Mouse (Mus musculus): Measurements from ENCODE around the gene Lmtk2. TPM values are rescaled to one million over a fixed set of nuclear protein-coding genes. Genes with fewer than 3 reads are reported as not detected.
A peak's percentile ranks its signal among the peaks of the same experiment; 100 is the strongest.

Gene Lmtk2
- polyA plus RNA-seq, 1 experiment from 2014 or later = 10.6 TPM

DNA sequence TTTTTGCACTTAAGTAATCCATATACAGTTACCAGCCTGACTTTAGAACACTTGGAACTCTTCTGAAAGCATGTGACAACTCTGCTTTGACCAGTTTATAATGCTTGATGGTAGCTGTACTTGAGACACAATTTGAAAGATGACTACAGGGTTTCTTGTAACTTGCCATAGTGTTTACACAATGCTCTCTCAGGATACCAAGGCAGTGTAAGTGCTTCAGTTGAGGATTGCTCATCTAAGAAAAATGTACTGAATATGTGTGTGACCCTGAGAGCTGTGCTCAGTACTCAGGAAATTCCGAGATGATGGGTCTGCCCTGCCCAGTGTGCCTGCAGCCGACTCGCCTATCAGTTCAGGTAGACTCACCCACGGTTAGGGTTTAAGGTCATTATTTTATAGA is 51.0 kb downstream of the Lmtk2 start:
- H3K4me3 ChIP-seq (replicated peaks; ENCODE audit: low read depth, low read length) = no peak overlapping the region
- no peak overlapping the region for H3K9ac ChIP-seq (replicated peaks; ENCODE audit: low read length)
- H3K4me2 ChIP-seq (ENCODE audit: low read length) = no peak overlapping the region
- DNase-seq = no peak
- H3K36me3 ChIP-seq (ENCODE audit: control insufficient read depth, insufficient read depth, low read length) = peaks cover 47% of the 10 kb centered on the region
- H3K4me1 ChIP-seq (ENCODE audit: control insufficient read depth, insufficient read depth, low read length) = no peaks in the 10 kb centered on the region
- H3K9me3 ChIP-seq (ENCODE audit: control insufficient read depth, low read length) = no peaks in the 10 kb centered on the region
- H3K27me3 ChIP-seq (ENCODE audit: control insufficient read depth, insufficient read depth, low read length) = no peaks in the 10 kb centered on the region
- no peak for ATAC-seq (ENCODE audit: low FRiP score, low TSS enrichment)
- H3K27ac ChIP-seq (replicated peaks; ENCODE audit: low read depth, low read length) = no peak overlapping the region
- 95% methylated on average over 4 of the region's 4 CpGs for WGBS

DNA sequence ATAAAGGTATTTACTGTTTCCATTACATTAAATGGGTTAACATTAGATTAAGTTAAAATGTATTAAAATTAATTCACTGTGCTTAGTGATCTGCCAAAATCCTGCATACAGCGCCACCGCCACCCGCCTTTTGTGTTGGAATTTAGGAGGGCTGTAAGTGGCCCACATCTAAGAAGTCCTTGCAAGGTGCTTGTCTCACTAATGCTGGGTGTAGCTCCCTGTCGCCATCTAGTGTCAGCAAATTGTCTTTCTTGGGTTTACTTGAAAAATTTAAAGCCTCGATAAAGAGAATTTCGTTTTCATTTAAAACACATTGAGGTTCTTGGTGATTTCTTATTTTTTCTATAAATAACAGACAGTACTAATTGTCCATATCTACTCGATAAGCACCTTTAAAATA is 54.3 kb downstream of the Lmtk2 start:
- Histone ChIP-seq H3K4me3 (replicated peaks; ENCODE audit: low read depth, low read length) (no peak overlapping the region), H3K27ac (replicated peaks; ENCODE audit: low read depth, low read length) (no peak overlapping the region), H3K9ac (replicated peaks; ENCODE audit: low read length) (no peak overlapping the region), H3K4me2 (ENCODE audit: low read length) (no peak overlapping the region), H3K27me3 (ENCODE audit: control insufficient read depth, insufficient read depth, low read length) (no peaks in the 10 kb centered on the region), H3K9me3 (ENCODE audit: control insufficient read depth, low read length) (no peaks in the 10 kb centered on the region), H3K4me1 (ENCODE audit: control insufficient read depth, insufficient read depth, low read length) (no peaks in the 10 kb centered on the region), H3K36me3 (ENCODE audit: control insufficient read depth, insufficient read depth, low read length) (peaks cover 55% of the 10 kb centered on the region)
- DNase-seq (peak; percentile 88), ATAC-seq (ENCODE audit: low FRiP score, low TSS enrichment) (no peak)
- WGBS = 32% methylated on average over 7 of the region's 7 CpGs

DNA sequence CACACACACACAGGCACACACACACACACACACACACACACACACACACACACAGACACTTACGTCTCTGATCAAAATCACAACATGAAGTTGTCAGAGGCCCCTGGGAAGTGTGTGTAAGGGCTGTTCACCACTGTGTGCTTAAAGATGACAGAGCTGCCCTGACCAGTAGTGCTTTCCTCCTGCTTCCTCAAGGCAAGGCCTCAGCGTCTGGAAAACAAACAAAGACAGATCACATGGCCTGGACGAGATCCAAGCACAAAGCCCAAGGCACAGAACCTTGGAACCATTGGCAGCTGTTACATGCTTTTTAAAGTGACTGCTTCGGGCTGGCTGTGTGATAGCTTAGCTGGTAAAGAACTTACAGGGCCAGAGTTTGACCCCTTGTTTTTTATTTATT is 58.4 kb downstream of the Lmtk2 start:
- Histone ChIP-seq H3K4me1 (ENCODE audit: control insufficient read depth, insufficient read depth, low read length) (no peaks in the 10 kb centered on the region), H3K4me3 (replicated peaks; ENCODE audit: low read depth, low read length) (no peak overlapping the region), H3K4me2 (ENCODE audit: low read length) (no peak overlapping the region), H3K36me3 (ENCODE audit: control insufficient read depth, insufficient read depth, low read length) (peaks cover 31% of the 10 kb centered on the region), H3K27ac (replicated peaks; ENCODE audit: low read depth, low read length) (peak overlapping the region; percentile 64), H3K27me3 (ENCODE audit: control insufficient read depth, insufficient read depth, low read length) (no peaks in the 10 kb centered on the region), H3K9ac (replicated peaks; ENCODE audit: low read length) (no peak overlapping the region), H3K9me3 (ENCODE audit: control insufficient read depth, low read length) (no peaks in the 10 kb centered on the region)
- peak; percentile 58; the same call in 1 of the 2 replicates for ATAC-seq (ENCODE audit: low FRiP score, low TSS enrichment)
- peak; percentile 78 for DNase-seq
- 33% methylated on average over 4 of the region's 4 CpGs for WGBS

DNA sequence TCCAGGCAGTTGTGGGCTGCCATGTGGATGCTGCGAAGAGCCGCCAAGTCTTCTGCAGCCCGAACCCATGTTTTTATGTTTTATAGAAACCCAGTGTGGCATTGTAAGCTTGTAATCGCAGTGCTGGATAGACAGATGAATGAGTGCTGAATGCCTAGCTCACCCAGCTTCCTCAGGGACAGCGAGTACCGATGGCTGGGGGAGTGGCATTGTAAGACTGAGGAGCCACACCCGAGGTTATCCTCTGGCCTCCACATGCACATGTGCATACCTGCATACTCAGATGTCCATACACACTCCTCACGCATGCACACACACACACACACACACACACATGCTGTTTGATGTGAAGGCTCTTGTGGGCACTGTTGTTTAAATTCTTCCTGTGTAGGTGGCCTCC is 58.9 kb downstream of the Lmtk2 start:
- ATAC-seq (ENCODE audit: low FRiP score, low TSS enrichment) (no peak), DNase-seq (no peak)
- Histone ChIP-seq H3K4me2 (ENCODE audit: low read length) (no peak overlapping the region), H3K9ac (replicated peaks; ENCODE audit: low read length) (no peak overlapping the region), H3K27ac (replicated peaks; ENCODE audit: low read depth, low read length) (peak overlapping the region; percentile 64), H3K4me3 (replicated peaks; ENCODE audit: low read depth, low read length) (no peak overlapping the region), H3K4me1 (ENCODE audit: control insufficient read depth, insufficient read depth, low read length) (no peaks in the 10 kb centered on the region), H3K9me3 (ENCODE audit: control insufficient read depth, low read length) (no peaks in the 10 kb centered on the region), H3K36me3 (ENCODE audit: control insufficient read depth, insufficient read depth, low read length) (peaks cover 35% of the 10 kb centered on the region), H3K27me3 (ENCODE audit: control insufficient read depth, insufficient read depth, low read length) (no peaks in the 10 kb centered on the region)
- WGBS = 94% methylated on average over 8 of the region's 8 CpGs

DNA sequence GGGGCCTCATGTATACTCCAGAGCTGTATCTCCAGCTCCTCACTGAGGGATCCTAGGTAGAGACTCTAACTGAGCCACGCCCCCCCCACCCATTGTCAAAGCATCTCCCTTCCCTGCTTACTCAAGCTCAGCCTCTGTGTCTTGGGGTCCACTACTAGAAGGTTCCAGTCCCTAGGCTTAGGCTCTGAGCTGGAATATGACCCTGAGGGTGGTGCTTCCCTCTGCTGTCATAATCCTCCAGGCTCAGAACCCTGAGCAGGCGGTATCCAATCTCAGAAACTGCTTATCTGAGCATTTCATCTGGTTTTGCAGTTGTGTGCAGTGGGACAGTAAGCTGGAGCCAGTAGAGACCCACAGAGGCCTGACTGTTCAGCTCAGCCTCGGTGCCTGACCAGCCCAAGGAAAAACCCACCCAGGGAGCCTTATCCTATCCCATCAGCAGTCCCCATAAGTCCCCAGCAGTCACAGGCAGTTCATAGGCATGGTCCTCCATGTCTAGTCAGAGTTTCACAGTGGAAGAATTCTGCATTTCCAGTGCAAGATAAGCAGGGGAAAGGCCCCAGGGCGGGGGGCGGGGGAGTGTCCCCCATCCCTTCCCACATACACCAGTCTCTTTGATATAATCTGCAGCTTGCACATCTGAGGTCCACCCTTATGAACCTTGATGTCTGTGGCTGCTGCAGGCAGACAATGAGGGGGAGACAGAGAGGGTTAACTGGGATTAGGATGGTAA is 62.0 kb downstream of the Lmtk2 start:
- no peak overlapping the region for H3K4me2 ChIP-seq (ENCODE audit: low read length)
- H3K36me3 ChIP-seq (ENCODE audit: control insufficient read depth, insufficient read depth, low read length) = peaks cover 53% of the 10 kb centered on the region
- H3K27me3 ChIP-seq (ENCODE audit: control insufficient read depth, insufficient read depth, low read length) = no peaks in the 10 kb centered on the region
- peak overlapping the region; percentile 49 for H3K27ac ChIP-seq (replicated peaks; ENCODE audit: low read depth, low read length)
- no peak overlapping the region for H3K4me3 ChIP-seq (replicated peaks; ENCODE audit: low read depth, low read length)
- 79% methylated on average over 5 of the region's 5 CpGs for whole genome bisulfite sequencing
- no peaks in the 10 kb centered on the region for H3K4me1 ChIP-seq (ENCODE audit: control insufficient read depth, insufficient read depth, low read length)
- no peak for ATAC-seq (ENCODE audit: low FRiP score, low TSS enrichment)
- H3K9me3 ChIP-seq (ENCODE audit: control insufficient read depth, low read length) = no peaks in the 10 kb centered on the region
- no peak overlapping the region for H3K9ac ChIP-seq (replicated peaks; ENCODE audit: low read length)
- DNase-seq = no peak

DNA sequence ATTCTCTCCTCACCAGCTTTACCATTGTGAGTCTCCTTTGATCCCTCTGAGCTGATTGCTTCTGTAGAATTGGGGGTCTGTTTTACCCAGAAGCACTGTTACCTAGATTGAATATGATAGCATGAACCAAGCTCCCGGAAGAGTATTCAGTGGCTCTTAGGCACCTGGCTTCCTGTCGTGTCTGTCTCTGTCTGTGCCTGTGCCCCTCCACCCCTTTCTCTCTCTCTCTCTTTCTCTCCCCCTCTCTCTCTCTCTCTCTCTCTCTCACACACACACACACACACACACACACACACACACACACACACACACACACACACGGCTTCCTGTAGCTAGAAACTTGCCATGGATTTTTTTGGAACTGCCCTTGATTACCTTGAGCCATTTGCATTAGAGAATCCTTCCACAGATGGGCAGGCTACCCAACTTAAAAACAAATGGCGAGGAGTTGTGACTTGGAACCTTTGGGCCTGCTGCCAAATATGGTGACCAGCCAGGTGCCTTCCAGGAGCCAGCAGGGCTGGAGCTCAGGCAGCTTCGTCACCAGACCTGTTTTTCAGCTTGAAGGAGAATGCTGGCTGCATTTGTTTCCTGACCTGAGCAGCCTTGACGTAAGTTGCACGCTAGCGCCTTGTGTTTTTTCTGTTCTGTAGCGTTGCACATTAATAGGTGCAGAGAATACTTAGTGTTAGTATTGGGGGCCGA is 62.7 kb downstream of the Lmtk2 start:
- Histone ChIP-seq H3K4me2 (ENCODE audit: low read length) (no peak overlapping the region), H3K27ac (replicated peaks; ENCODE audit: low read depth, low read length) (no peak overlapping the region), H3K4me1 (ENCODE audit: control insufficient read depth, insufficient read depth, low read length) (no peaks in the 10 kb centered on the region), H3K9me3 (ENCODE audit: control insufficient read depth, low read length) (no peaks in the 10 kb centered on the region), H3K4me3 (replicated peaks; ENCODE audit: low read depth, low read length) (no peak overlapping the region), H3K27me3 (ENCODE audit: control insufficient read depth, insufficient read depth, low read length) (no peaks in the 10 kb centered on the region), H3K36me3 (ENCODE audit: control insufficient read depth, insufficient read depth, low read length) (peaks cover 46% of the 10 kb centered on the region), H3K9ac (replicated peaks; ENCODE audit: low read length) (no peak overlapping the region)
- 86% methylated on average over 10 of the region's 10 CpGs for WGBS
- no peak for DNase-seq
- no peak for ATAC-seq (ENCODE audit: low FRiP score, low TSS enrichment)

DNA sequence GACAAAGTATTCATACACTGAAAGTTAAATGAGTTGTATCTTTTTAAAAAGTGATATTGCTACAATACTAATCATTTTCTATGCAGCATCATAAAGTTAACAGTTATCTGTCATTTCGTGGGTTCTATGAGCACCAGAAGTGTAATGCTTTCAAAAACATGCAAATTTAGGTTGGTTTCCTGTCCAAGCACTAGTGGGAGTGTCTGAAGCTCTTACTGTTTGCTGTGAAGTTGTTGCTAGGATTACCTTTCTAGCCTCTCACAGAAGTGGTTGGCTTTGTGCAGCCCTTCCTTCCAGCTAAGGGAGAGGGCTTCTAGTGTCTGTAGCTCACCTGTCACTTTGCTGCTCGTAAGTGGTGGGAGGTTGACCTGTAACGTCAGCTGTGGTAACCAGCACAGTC is 65.5 kb downstream of the Lmtk2 start:
- H3K9ac ChIP-seq (replicated peaks; ENCODE audit: low read length) = no peak overlapping the region
- WGBS = 88% methylated on average over 3 of the region's 3 CpGs
- ATAC-seq (ENCODE audit: low FRiP score, low TSS enrichment) = no peak
- H3K4me1 ChIP-seq (ENCODE audit: control insufficient read depth, insufficient read depth, low read length) = no peaks in the 10 kb centered on the region
- no peak overlapping the region for H3K4me3 ChIP-seq (replicated peaks; ENCODE audit: low read depth, low read length)
- H3K27ac ChIP-seq (replicated peaks; ENCODE audit: low read depth, low read length) = no peak overlapping the region
- H3K36me3 ChIP-seq (ENCODE audit: control insufficient read depth, insufficient read depth, low read length) = peaks cover 42% of the 10 kb centered on the region
- H3K9me3 ChIP-seq (ENCODE audit: control insufficient read depth, low read length) = no peaks in the 10 kb centered on the region
- no peak overlapping the region for H3K4me2 ChIP-seq (ENCODE audit: low read length)
- DNase-seq = no peak
- no peaks in the 10 kb centered on the region for H3K27me3 ChIP-seq (ENCODE audit: control insufficient read depth, insufficient read depth, low read length)

DNA sequence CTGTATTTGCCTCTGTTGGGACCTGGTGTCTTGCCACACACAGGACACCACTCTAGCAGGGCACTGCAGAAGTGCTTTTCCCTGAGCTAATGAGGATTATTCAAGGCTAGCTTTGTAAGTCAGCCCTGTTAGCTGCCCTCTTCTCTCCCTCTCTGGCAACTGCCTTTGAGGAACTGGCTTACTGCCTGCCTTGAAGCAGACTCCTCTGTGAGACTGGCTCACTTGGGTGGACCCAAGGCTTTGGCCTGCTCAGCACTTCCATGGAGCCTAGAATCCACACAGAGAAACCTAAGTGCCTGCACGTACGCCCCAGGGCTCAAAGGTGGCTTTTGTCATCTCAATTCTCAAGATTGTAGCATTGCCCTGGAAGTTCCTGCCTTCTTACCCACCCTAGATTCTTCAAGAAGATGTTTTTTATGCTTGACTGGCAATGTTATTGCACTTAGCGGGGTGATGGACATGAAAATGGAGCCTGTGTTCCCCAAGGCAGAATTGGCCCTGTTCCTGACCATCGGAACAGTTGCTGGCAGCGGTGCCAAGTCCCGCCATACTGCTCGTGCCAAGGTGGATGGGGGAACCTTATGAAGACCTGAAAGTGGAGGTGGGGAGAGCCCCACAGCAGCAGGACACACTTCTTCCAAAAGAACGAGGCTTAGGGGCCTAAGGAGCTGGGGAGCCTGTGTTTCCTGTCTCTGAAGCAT is 69.2 kb downstream of the Lmtk2 start:
- ATAC-seq (ENCODE audit: low FRiP score, low TSS enrichment) (no peak), DNase-seq (no peak)
- H3K4me2 ChIP-seq (ENCODE audit: low read length) = no peak overlapping the region
- H3K9ac ChIP-seq (replicated peaks; ENCODE audit: low read length) = no peak overlapping the region
- no peaks in the 10 kb centered on the region for H3K27me3 ChIP-seq (ENCODE audit: control insufficient read depth, insufficient read depth, low read length)
- 90% methylated on average over 8 of the region's 8 CpGs for WGBS
- H3K27ac ChIP-seq (replicated peaks; ENCODE audit: low read depth, low read length) = no peak overlapping the region
- H3K4me1 ChIP-seq (ENCODE audit: control insufficient read depth, insufficient read depth, low read length) = no peaks in the 10 kb centered on the region
- no peaks in the 10 kb centered on the region for H3K9me3 ChIP-seq (ENCODE audit: control insufficient read depth, low read length)
- no peak overlapping the region for H3K4me3 ChIP-seq (replicated peaks; ENCODE audit: low read depth, low read length)
- peaks cover 63% of the 10 kb centered on the region for H3K36me3 ChIP-seq (ENCODE audit: control insufficient read depth, insufficient read depth, low read length)

Measured in midbrain, embryonic 14.5 days (tissue).